24 mouse cellular contexts compared by ENCODE assay signal in genomic region chr16:65765976-65766375, GRCm38 (mm10). TPM values are rescaled to one million over a fixed set of nuclear protein-coding genes. Genes with fewer than 3 reads are reported as not detected.
"Had no signal": no experiment of that assay in that cellular context is flagged by ENCODE, and none has a peak within 500 bp of the region (broad histone marks: within the 10 kb centered on the region; RNA-seq: fewer than 3 reads in every experiment).

No protein-coding gene starts in this region.

- H3K27ac ChIP-seq: kidney, postnatal 0 days; layer of hippocampus, adult 2 months; limb, embryonic 12.5 days; limb, embryonic 15.5 days; liver, embryonic 14.5 days; midbrain, embryonic 12.5 days; midbrain, embryonic 15.5 days; neural tube, embryonic 12.5 days; neural tube, embryonic 15.5 days; stomach, embryonic 15.5 days had no signal

- H3K4me2 ChIP-seq: limb, embryonic 12.5 days; limb, embryonic 15.5 days; liver, embryonic 11.5 days; lung, embryonic 14.5 days; midbrain, embryonic 12.5 days; midbrain, embryonic 15.5 days; neural tube, embryonic 12.5 days; neural tube, embryonic 15.5 days; stomach, embryonic 15.5 days had no signal

- H3K36me3 ChIP-seq: limb, embryonic 12.5 days; limb, embryonic 15.5 days; midbrain, embryonic 12.5 days; midbrain, embryonic 15.5 days; neural tube, embryonic 12.5 days; neural tube, embryonic 15.5 days; stomach, embryonic 15.5 days had no signal

- H3K4me1 ChIP-seq: limb, embryonic 12.5 days; limb, embryonic 15.5 days; midbrain, embryonic 12.5 days; midbrain, embryonic 15.5 days; neural tube, embryonic 12.5 days; neural tube, embryonic 15.5 days; stomach, embryonic 15.5 days had no signal

- H3K9me3 ChIP-seq: limb, embryonic 12.5 days; limb, embryonic 15.5 days; midbrain, embryonic 12.5 days; midbrain, embryonic 15.5 days; neural tube, embryonic 12.5 days; neural tube, embryonic 15.5 days; stomach, embryonic 15.5 days had no signal

- H3K9ac ChIP-seq: limb, embryonic 12.5 days; limb, embryonic 15.5 days; liver, embryonic 14.5 days; liver, postnatal 0 days; lung, embryonic 14.5 days; midbrain, embryonic 12.5 days; midbrain, embryonic 15.5 days; neural tube, embryonic 12.5 days; neural tube, embryonic 15.5 days; stomach, embryonic 15.5 days had no signal

- DNase-seq: kidney, adult 18-20 months; kidney, adult 9 months; kidney, postnatal 25 days; layer of hippocampus, adult 9-11 months; liver, postnatal 0 days; lung, embryonic 14.5 days; lung, postnatal 4 days; right cerebral cortex, adult 18-20 months; right cerebral cortex, postnatal 14 days; spleen, adult 18-20 months; thymus, postnatal 25 days had no signal

- H3K27me3 ChIP-seq: limb, embryonic 12.5 days; limb, embryonic 15.5 days; midbrain, embryonic 12.5 days; midbrain, embryonic 15.5 days; neural tube, embryonic 12.5 days; neural tube, embryonic 15.5 days; stomach, embryonic 15.5 days had no signal

- H3K4me3 ChIP-seq: layer of hippocampus, adult 2 months; limb, embryonic 12.5 days; limb, embryonic 15.5 days; midbrain, embryonic 12.5 days; midbrain, embryonic 15.5 days; neural tube, embryonic 12.5 days; neural tube, embryonic 15.5 days; stomach, embryonic 15.5 days had no signal

- ATAC-seq: liver, postnatal 0 days; lung, postnatal 0 days; midbrain, embryonic 15.5 days had no signal

RNA-seq across cellular contexts. Expression of gene Vgll3, which starts 49.1 kb away (rescaled TPM):
- total RNA-seq: megakaryocyte progenitor cell, adult 5-6 weeks had no signal
